Mouse (Mus musculus): ENCODE results near the gene Ccdc185.

Ccdc185 gene

GRCm38 (mm10) chr1:182749080-182749479 is at the start of gene Ccdc185:
Ccdc185 (minus strand) TSS chr1:182749180.
- DNase-seq (ENCODE audit: low read depth, low spot score), result no peak

- no peak for DNase-seq (ENCODE audit: low read depth, low spot score)
These were observed 48.1 kb upstream of the Ccdc185 start for GRCm38 (mm10) chr1:182797048-182797447.

GRCm38 (mm10) chr1:182794628-182795027 is 45.6 kb upstream of the Ccdc185 start:
- DNase-seq (ENCODE audit: low read depth, low spot score), result no peak

GRCm38 (mm10) chr1:182794221-182794620 is 45.2 kb upstream of the Ccdc185 start:
- DNase-seq (ENCODE audit: low read depth, low spot score), result no peak

- peak; percentile 58 for DNase-seq (ENCODE audit: low read depth, low spot score)
These were observed 43.6 kb upstream of the Ccdc185 start for GRCm38 (mm10) chr1:182792521-182793071.

- no peak for DNase-seq (ENCODE audit: low read depth, low spot score)
These were observed 39.9 kb upstream of the Ccdc185 start for GRCm38 (mm10) chr1:182788896-182789295.

- no peak for DNase-seq (ENCODE audit: low read depth, low spot score)
These were observed 38.0 kb upstream of the Ccdc185 start for GRCm38 (mm10) chr1:182787030-182787429.

- DNase-seq (ENCODE audit: low read depth, low spot score), result no peak
These were observed 36.5 kb upstream of the Ccdc185 start for GRCm38 (mm10) chr1:182785504-182785903.

- DNase-seq (ENCODE audit: low read depth, low spot score), result no peak
These were observed 35.8 kb upstream of the Ccdc185 start for GRCm38 (mm10) chr1:182784784-182785183.

- no peak for DNase-seq (ENCODE audit: low read depth, low spot score)
These were observed 34.8 kb upstream of the Ccdc185 start for GRCm38 (mm10) chr1:182783774-182784173.

GRCm38 (mm10) chr1:182779024-182779520 is 30.1 kb upstream of the Ccdc185 start:
- DNase-seq (ENCODE audit: low read depth, low spot score), result no peak

GRCm38 (mm10) chr1:182778225-182778624 is 29.2 kb upstream of the Ccdc185 start:
- no peak for DNase-seq (ENCODE audit: low read depth, low spot score)

- DNase-seq (ENCODE audit: low read depth, low spot score), result no peak
These were observed 27.9 kb upstream of the Ccdc185 start for GRCm38 (mm10) chr1:182776749-182777410.

- DNase-seq (ENCODE audit: low read depth, low spot score), result no peak
These were observed 26.6 kb upstream of the Ccdc185 start for GRCm38 (mm10) chr1:182775576-182775975.

GRCm38 (mm10) chr1:182764541-182765281 is 15.7 kb upstream of the Ccdc185 start:
- peak; percentile 22 for DNase-seq (ENCODE audit: low read depth, low spot score)

- peak; percentile 57 for DNase-seq (ENCODE audit: low read depth, low spot score)
These were observed 14.9 kb upstream of the Ccdc185 start, which contains the start of gene Susd4 for GRCm38 (mm10) chr1:182763716-182764461. Susd4 (plus strand) TSS chr1:182763860.

GRCm38 (mm10) chr1:182763191-182763715 is 14.3 kb upstream of the Ccdc185 start:
- DNase-seq (ENCODE audit: low read depth, low spot score), result no peak

GRCm38 (mm10) chr1:182758783-182759182 is 9.8 kb upstream of the Ccdc185 start:
- DNase-seq (ENCODE audit: low read depth, low spot score), result no peak

- DNase-seq (ENCODE audit: low read depth, low spot score), result no peak
These were observed 5.9 kb upstream of the Ccdc185 start for GRCm38 (mm10) chr1:182754865-182755264.

GRCm38 (mm10) chr1:182753694-182754093 is 4.7 kb upstream of the Ccdc185 start:
- no peak for DNase-seq (ENCODE audit: low read depth, low spot score)

GRCm38 (mm10) chr1:182751301-182751700 is 2.3 kb upstream of the Ccdc185 start:
- DNase-seq (ENCODE audit: low read depth, low spot score), result no peak

- no peak for DNase-seq (ENCODE audit: low read depth, low spot score)
These were observed 1.1 kb downstream of the Ccdc185 start for GRCm38 (mm10) chr1:182747834-182748233.
